Mouse (Mus musculus): Measurements from ENCODE around the gene Fbxl5.

The Fbxl5 gene

GRCm38 (mm10) chr5:43781977-43782930 lies 39.2 kb downstream of the Fbxl5 start:
- in situ Hi-C loops (cut with MboI) = no loop called here

GRCm38 (mm10) chr5:43781423-43781976 lies 39.9 kb downstream of the Fbxl5 start:
- in situ Hi-C loops (cut with MboI) = no loop called here

DNA sequence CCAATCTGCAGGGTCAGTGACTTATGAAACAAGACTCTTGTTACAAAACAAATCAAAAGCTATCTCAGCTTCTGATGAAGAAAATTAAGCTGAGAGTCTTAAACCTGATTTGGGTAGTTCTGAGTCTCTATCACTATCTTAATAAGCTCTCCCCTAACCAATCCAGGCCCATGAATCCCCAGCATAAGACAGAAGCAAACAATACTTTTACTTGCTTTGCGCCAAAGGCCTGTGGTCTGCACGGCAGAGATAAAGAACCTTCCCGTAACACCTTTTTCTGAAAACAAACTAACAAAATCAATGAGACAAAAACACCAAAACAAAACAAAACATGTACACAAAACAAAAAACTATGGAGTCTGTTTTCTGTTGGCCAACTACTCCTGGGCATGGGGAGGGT lies 42.9 kb downstream of the Fbxl5 start:
- in situ Hi-C loops (cut with MboI) = no loop called here

- in situ Hi-C loops (cut with MboI) = no loop called here
These were observed 44.4 kb downstream of the Fbxl5 start for GRCm38 (mm10) chr5:43776993-43777392.

DNA sequence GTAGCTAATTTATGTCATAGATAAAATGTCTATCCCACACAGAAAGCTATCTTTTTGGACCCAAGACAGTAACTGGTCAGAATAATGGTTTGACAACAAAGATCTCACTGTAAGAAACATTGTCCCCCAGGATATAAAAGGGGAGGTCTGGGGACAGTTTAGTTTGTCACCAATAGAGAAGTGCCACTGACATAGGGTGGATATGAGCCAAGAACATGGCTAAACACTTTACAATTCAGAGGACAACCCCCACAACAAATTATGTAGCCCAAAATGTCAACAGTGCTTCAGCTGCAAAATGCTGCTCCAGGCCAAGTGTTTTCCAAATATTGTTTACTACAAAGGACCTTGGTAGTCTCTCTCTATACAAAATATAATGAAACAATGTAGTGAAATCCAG lies 45.0 kb downstream of the Fbxl5 start:
- in situ Hi-C loops (cut with MboI) = no loop called here

DNA sequence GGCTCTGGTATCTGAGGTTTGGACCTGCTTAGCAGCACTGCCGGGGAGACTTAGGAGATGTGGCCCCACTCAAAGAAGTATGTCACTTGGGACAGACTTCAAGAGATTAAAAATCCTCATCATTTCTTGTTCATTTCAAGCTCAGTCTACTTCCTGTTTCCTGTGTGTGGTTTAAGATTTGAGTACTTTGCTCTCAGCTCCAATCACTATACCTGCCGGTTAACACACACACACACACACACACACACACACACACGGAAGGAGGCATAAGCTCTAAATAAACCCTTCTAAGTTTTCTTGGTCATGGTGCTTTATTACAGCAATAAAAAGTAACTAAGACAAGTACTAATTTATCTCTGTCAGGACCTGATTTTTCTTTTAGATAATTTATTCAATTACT lies 49.9 kb downstream of the Fbxl5 start:
- in situ Hi-C loops (cut with MboI) = no loop called here

- in situ Hi-C loops (cut with MboI) = no loop called here
These were observed 50.7 kb downstream of the Fbxl5 start for GRCm38 (mm10) chr5:43770618-43771354.

GRCm38 (mm10) chr5:43749092-43749491 lies 72.3 kb downstream of the Fbxl5 start:
- in situ Hi-C loops (cut with MboI) = no loop called here

GRCm38 (mm10) chr5:43748039-43748438 lies 73.4 kb downstream of the Fbxl5 start:
- in situ Hi-C loops (cut with MboI) = no loop called here

DNA sequence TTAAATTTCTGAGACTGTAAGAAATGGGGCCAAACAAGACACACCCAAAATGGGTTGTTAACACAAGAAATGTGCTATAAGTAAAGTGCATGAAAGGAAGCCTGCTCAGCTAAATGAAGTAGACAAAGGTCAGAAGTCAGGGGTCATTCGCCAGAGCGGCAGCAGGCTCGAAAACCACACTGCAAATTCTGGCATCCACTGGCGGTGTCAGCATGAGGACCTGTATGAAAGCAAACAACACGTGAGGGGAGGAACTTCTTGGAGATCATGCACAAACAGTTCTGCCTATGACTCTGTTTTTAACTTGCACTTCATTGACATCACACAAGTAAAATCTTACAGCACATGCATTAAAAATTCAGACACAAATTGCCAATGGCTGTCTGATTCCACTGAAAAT lies 76.3 kb downstream of the Fbxl5 start:
- in situ Hi-C loops (cut with MboI) = no loop called here

DNA sequence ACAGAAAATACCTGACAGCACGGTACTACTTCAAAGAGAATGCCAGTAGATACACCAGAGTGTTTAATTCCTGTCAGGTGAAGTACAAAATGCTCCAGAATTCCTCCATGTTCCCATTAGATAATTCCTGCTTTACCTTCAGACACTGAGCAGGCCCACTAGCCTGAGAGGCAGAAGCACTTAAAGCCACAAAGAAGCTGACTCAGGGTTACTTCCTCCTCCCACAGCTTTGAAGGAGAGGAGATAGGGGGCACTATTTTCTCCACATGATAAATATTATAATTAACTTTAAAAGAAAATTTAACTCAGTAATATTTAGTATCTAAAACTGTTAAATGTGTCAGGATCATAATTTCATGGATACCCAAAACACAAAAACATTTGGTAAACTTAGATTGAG lies 77.3 kb downstream of the Fbxl5 start:
- in situ Hi-C loops (cut with MboI) = no loop called here

- in situ Hi-C loops (cut with MboI) = no loop called here
These were observed 89.1 kb downstream of the Fbxl5 start for GRCm38 (mm10) chr5:43732381-43732780.

- in situ Hi-C loops (cut with MboI) = no loop called here
These were observed 92.9 kb downstream of the Fbxl5 start for GRCm38 (mm10) chr5:43728375-43729165.

GRCm38 (mm10) chr5:43723830-43724229 lies 97.6 kb downstream of the Fbxl5 start:
- in situ Hi-C loops (cut with MboI) = no loop called here

- in situ Hi-C loops (cut with MboI) = no loop called here
These were observed 99.0 kb downstream of the Fbxl5 start for GRCm38 (mm10) chr5:43722452-43722783.

- in situ Hi-C loops (cut with MboI) = no loop called here
These were observed 99.6 kb downstream of the Fbxl5 start for GRCm38 (mm10) chr5:43721538-43722451.

DNA sequence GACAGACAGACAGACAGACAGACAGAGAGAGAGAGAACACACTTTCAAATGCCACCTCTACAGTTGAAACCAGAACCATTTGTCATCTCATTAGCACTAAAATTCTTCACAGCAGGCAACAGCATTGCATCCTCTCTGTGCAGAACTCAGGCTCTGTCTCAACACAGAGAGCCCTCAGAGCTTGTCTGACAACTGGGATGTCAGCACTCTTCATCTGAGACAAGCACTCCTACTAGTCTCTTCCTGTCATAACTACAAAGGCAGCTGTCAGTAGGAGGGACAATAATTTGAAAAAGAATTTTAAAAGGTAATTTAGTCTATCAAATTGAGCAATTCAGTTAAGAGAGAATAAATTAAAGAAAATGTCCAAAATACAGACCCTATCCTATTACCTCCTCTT lies 122.2 kb downstream of the Fbxl5 start:
- in situ Hi-C loops (cut with MboI) = no loop called here

DNA sequence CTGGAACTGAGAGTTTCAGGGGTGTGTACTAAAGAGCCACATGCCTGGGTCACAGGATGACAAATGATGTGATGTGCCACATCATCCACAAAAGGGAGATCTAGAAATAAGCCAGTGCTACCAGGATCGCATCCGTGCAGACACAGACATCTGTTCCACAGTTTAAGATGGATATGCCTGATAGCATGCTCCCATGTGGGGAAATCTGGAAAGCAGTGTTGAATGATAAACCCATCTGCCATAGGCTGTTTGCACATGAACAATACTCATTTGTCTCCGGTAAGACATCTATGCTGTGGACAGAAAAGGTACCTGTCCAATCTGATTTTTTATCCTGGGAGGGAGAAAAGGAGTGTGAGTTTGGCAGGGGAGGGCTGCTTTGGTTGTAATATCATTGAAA lies 124.3 kb downstream of the Fbxl5 start:
- in situ Hi-C loops (cut with MboI) = no loop called here
